Mouse (Mus musculus) kidney, adult 2 months (tissue): Measurements from ENCODE around the gene Imp4.

Experiments
- CTCF ChIP-seq: fragments of 200-500 bp; conservative IDR thresholded peaks from 2 replicates; pipeline ENCODE4 v1.5.1; 2011; ENCODE audit warnings: low read depth, mild to moderate bottlenecking, control low read depth, low read length, moderate library complexity, mixed read lengths; ENCODE audit not compliant: insufficient read depth, insufficient read length
- POLR2A ChIP-seq: fragments of 200-500 bp; IDR thresholded peaks from one replicate; pipeline ENCODE4 v1.6.1; 2011; ENCODE audit warnings: low read depth, low read length, control low read depth

GRCm38 (mm10) chr1:34464310-34464817 lies 24.7 kb downstream of the Imp4 start:
- no peak for TF ChIP-seq CTCF
- no peak for TF ChIP-seq POLR2A
